Mouse (Mus musculus) heart, embryonic 14.5 days (tissue): ENCODE results near the gene Dock8. TPM values are rescaled to one million over a fixed set of nuclear protein-coding genes. Genes with fewer than 3 reads are reported as not detected.

Experiments
- ATAC-seq: fragments of 200-750 bp; cut with Nextera tagmentation; 2 replicates; pipeline ENCODE4 v1.8.0; 2017; ENCODE audit warnings: low read depth, moderate TSS enrichment; ENCODE audit not compliant: insufficient number of reproducible peaks, insufficient read depth, low FRiP score
- H3K27ac ChIP-seq, 2 experiments: fragments of 200-500 bp in 1 of 2; fragments of 300-500 bp in 1 of 2; sonication (generic) in 1 of 2; replicated peaks in 1 of 2; 2 replicates each; pipeline ENCODE4 v1.5.1; 2012 to 2014; ENCODE audit warnings: low read depth in 2 of 2, low read length in 2 of 2, control low read depth in 1 of 2, mild to moderate bottlenecking in 1 of 2, mixed read lengths in 1 of 2; ENCODE audit not compliant: control insufficient read depth in 1 of 2, insufficient read depth in 1 of 2
- H3K27me3 ChIP-seq: fragments of 300-500 bp; sonication (generic); 2 replicates; pipeline ENCODE4 v1.6.1; 2014; ENCODE audit warnings: mild to moderate bottlenecking, low read length, control low read depth; ENCODE audit not compliant: control insufficient read depth, insufficient read depth
- H3K36me3 ChIP-seq: fragments of 300-500 bp; sonication (generic); 2 replicates; pipeline ENCODE4 v1.6.1; 2014; ENCODE audit warnings: mild to moderate bottlenecking, control low read depth, low read length, mixed read lengths; ENCODE audit not compliant: control insufficient read depth, insufficient read depth
- H3K4me1 ChIP-seq, 2 experiments: fragments of 200-500 bp in 1 of 2; fragments of 300-500 bp in 1 of 2; sonication (generic) in 1 of 2; 2 replicates each; pipeline ENCODE4 v1.6.1; 2012 to 2014; ENCODE audit warnings: low read length in 2 of 2, control low read depth in 1 of 2, mixed read lengths in 1 of 2; ENCODE audit not compliant: control insufficient read depth in 2 of 2, insufficient read depth in 2 of 2
- H3K4me2 ChIP-seq: fragments of 300-500 bp; sonication (generic); 2 replicates; pipeline ENCODE4 v1.6.1; 2014; ENCODE audit warnings: mild to moderate bottlenecking, low read length
- H3K4me3 ChIP-seq, 2 experiments: fragments of 200-500 bp in 1 of 2; fragments of 300-500 bp in 1 of 2; sonication (generic) in 1 of 2; 2 replicates each; pipeline ENCODE4 v1.5.1; 2012 to 2014; ENCODE audit warnings: low read length in 2 of 2, mild to moderate bottlenecking in 2 of 2, control low read depth in 1 of 2, low read depth in 1 of 2, moderate library complexity in 1 of 2; ENCODE audit not compliant: control insufficient read depth in 1 of 2, insufficient read depth in 1 of 2
- H3K9ac ChIP-seq: fragments of 300-500 bp; sonication (generic); 2 replicates; pipeline ENCODE4 v1.6.1; 2014; ENCODE audit warnings: mild to moderate bottlenecking, low read length
- H3K9me3 ChIP-seq: fragments of 300-500 bp; sonication (generic); 2 replicates; pipeline ENCODE4 v1.6.1; 2016; ENCODE audit warnings: low read length, control low read depth; ENCODE audit not compliant: control insufficient read depth
- WGBS: fragments of 180-500 bp; shearing (Covaris S2); extraction: QIAGEN DNeasy Blood & Tissue Kit; methylation state at CpG from one replicate; pipeline ENCODE4 v1.1.7; 2014; 5-methylcytosine and 5-hydroxymethylcytosine counted together
- polyA plus RNA-seq: library from polyadenylated mRNA; unstranded; fragments of >200 nt; fragmentation: Nextera tagmentation; extraction: Ambion mirVana; gene quantifications from 2 replicates; pipeline ENCODE4 v1.2.1, GENCODE M21; 2014

Gene Dock8
- polyA plus RNA-seq, 1 experiment from 2014 or later = 4.6 TPM

DNA sequence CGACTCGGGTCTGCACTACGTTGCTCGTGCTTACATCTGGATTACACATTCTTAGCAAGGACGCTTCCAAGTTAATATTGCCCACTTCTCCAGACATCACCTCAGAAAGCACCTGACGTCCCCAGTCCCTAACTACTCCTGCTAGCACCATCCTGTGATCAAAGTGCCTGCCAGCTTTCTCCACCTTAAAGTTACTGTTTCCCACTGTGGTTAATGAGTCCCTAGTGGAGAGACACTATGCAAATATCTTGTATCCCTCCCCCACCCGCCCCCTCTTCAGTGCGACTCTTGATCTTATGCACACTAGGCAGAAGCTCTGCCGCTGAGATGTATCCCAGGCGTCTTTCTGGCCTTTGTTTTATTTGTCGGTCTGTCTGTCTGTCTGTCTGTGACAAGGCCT, 21.3 kb upstream of the Dock8 start:
- ATAC-seq = no peak
- 67% methylated on average over 11 of the region's 11 CpGs for WGBS
- no peak overlapping the region for H3K4me2 ChIP-seq
- H3K4me3 ChIP-seq = no peak overlapping the region
- H3K4me1 ChIP-seq = no peaks in the 10 kb centered on the region
- H3K36me3 ChIP-seq = no peaks in the 10 kb centered on the region
- H3K27ac ChIP-seq = no peak overlapping the region
- no peaks in the 10 kb centered on the region for H3K9me3 ChIP-seq
- H3K9ac ChIP-seq = no peak overlapping the region
- no peaks in the 10 kb centered on the region for H3K27me3 ChIP-seq

DNA sequence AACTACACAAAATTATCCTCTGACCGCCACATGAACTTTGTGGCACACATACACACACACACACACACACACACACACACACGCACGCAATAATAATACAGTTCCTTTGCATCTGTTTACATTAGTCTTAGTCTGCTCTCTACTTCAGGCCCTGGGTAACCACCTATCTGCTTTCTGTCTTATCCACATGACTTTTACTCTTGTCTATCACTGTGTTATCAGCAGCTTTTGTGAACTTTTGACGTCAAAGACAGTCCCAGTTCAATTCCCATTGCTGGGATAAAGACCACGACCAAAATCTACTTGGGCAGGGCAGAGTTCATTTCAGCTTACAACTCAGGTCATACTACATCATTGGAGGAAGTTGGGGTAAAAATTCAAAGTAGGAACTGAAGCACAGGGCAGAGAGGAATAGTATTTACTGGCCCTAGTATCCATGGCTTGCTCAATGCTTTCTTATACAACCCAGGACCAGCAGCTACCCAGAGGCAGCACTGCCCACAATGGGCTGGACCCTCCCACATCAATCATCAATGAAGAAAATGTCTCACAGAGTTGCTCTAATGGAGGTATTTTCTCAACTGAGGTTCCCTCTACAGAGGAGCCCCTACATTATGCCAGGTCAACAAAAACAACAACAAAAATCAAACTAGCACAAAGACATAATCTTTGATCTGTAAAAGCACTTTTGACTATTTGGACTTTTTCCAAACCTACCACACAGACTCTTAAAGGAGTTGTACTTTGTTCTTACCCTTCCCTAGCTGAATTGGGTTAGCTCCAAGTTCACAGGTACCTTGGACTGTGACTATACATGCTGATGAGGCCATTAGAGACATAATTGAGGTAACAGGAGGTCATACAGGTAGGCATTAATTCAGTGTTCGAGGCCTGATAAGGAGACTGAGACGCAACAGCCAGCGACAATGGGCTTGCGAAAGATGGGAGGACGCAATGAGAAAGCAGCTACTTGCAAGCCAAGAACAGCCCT, 20.2 kb upstream of the Dock8 start:
- Histone ChIP-seq H3K36me3 (no peaks in the 10 kb centered on the region), H3K4me3 (no peak overlapping the region), H3K4me2 (no peak overlapping the region), H3K9ac (no peak overlapping the region), H3K9me3 (no peaks in the 10 kb centered on the region), H3K4me1 (no peaks in the 10 kb centered on the region), H3K27ac (no peak overlapping the region), H3K27me3 (no peaks in the 10 kb centered on the region)
- WGBS = 75% methylated on average over 10 of the region's 10 CpGs
- ATAC-seq = no peak

DNA sequence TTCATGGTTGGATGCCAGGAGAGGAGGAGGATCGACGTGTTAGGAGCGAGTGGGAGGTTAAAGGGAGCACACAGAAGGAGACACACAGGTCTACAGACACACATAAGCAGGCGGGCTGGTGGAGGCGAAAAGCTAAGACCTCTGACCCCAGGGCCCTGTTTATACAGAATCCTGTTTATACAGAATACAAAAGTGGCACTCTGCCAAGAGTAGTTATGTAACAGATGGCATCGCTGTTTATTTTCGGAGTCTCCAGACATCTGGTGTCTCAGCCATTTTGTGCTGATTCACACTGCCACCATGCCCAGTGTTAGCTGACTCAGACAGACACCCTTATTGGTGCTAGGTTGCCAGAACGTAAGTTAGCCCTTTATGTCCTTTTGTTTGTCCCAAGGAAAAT, 18.0 kb upstream of the Dock8 start:
- H3K27ac ChIP-seq = no peak overlapping the region
- ATAC-seq = no peak
- no peaks in the 10 kb centered on the region for H3K4me1 ChIP-seq
- no peaks in the 10 kb centered on the region for H3K9me3 ChIP-seq
- WGBS = 76% methylated on average over 8 of the region's 8 CpGs
- H3K4me3 ChIP-seq = no peak overlapping the region
- no peaks in the 10 kb centered on the region for H3K27me3 ChIP-seq
- H3K9ac ChIP-seq = no peak overlapping the region
- H3K36me3 ChIP-seq = no peaks in the 10 kb centered on the region
- no peak overlapping the region for H3K4me2 ChIP-seq

DNA sequence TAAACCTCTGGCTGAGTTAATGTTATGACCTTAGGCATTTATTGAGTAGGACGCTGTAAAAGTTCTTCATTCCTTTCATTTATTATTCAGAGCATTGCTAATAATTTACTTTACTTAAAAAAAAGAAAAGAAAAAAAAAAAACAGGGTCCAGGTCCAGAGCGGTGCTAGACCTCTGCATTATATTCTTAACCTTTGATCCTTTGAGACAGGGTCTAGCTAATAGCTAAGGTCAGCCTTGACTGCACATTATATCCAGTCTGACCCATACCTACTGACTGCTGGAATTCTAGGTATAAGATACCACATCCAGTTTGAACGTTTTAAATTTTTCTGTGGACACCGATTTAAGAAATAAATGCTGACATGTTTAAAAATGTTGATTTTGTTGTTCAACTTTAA, 16.3 kb upstream of the Dock8 start:
- 79% methylated on average over 4 of the region's 4 CpGs for WGBS
- ATAC-seq = no peak
- H3K4me2 ChIP-seq = no peak overlapping the region
- H3K4me1 ChIP-seq = peaks cover 2 to 3% of the 10 kb centered on the region in 2 experiments; a peak in 2 of 4 replicates
- no peaks in the 10 kb centered on the region for H3K9me3 ChIP-seq
- H3K36me3 ChIP-seq = no peaks in the 10 kb centered on the region
- no peaks in the 10 kb centered on the region for H3K27me3 ChIP-seq
- H3K27ac ChIP-seq = no peak overlapping the region
- no peak overlapping the region for H3K4me3 ChIP-seq
- H3K9ac ChIP-seq = no peak overlapping the region

DNA sequence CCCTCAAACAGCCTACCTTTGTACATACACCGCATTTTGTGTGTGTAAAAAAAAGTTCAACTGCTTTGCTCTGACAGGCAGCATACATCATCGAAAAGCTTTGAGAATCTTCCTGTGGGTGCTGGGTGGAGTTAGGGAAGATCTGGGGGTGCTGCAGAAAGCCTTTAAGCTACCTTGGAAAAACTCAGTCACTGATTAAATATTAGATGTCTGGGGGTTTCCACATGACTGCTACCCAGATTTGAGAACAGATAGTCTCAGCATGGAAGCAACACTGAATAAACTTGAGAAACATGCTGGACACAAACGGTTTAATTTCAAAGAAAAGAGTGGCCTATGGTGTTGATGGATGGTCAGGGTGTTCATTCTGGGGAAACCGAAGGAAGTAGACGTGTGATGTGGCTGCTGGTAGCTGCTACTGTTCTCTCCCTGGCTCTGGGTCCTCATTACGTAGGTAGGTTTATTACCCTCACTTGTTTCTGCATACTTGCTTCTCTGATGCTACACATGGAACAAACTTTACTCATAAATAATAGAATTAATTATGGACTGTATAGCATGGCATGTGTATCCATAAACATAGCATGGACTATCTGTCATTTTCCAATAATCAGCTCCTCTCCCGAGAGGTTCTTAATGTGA, 15.4 kb upstream of the Dock8 start:
- no peak for ATAC-seq
- Histone ChIP-seq H3K4me1 (peaks cover 4 to 6% of the 10 kb centered on the region in 2 experiments; a peak in 2 of 4 replicates), H3K27ac (no peak overlapping the region), H3K9me3 (no peaks in the 10 kb centered on the region), H3K4me2 (no peak overlapping the region), H3K4me3 (no peak overlapping the region), H3K27me3 (no peaks in the 10 kb centered on the region), H3K36me3 (no peaks in the 10 kb centered on the region), H3K9ac (no peak overlapping the region)
- 73% methylated on average over 7 of the region's 7 CpGs for WGBS

DNA sequence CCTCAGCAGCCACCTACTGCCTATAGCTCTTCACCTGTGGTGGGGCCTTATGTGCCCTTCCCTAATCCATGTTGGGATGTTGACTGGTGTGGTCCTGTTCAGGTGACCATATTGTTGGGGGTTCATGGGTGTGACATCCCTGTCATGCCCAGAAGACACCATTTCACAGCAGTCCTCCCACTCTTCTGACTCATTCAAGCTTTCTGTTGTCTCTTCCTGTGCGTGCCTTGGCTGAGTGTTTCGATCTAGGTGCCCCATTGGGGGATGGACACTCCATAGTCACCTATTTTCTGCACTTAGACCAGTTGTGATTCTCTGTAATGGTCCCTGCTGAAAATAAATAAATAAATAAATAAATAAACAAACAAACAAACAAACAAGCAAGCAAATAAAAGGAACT, 14.3 kb upstream of the Dock8 start:
- no peak overlapping the region for H3K9ac ChIP-seq
- H3K4me2 ChIP-seq = no peak overlapping the region
- no peak overlapping the region for H3K27ac ChIP-seq
- WGBS = 81% methylated on average over 2 of the region's 2 CpGs
- H3K4me3 ChIP-seq = no peak overlapping the region
- no peaks in the 10 kb centered on the region for H3K27me3 ChIP-seq
- no peaks in the 10 kb centered on the region for H3K36me3 ChIP-seq
- ATAC-seq = no peak
- H3K4me1 ChIP-seq = peaks cover 4 to 6% of the 10 kb centered on the region in 2 experiments; a peak in 2 of 4 replicates
- H3K9me3 ChIP-seq = no peaks in the 10 kb centered on the region

DNA sequence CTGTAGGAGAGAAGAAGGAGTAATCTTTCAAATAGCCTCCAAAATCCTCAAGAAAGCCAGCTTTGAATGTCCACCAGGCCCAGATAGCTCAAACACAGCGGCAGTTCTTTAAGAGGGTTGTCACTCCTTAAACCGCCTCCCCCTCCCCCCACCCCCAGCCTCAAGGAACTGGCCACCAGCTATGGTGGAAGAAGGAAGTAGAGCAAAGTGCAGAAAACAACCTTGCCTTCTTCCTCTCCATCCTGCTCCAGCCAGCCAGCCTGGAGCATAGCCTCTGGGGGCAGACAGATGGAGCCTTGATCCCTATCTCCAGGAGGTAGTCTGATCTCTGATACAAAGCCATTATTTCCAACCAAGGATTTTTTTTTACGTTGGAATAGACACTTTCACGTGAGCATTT, 12.0 kb upstream of the Dock8 start:
- Histone ChIP-seq H3K9ac (no peak overlapping the region), H3K36me3 (no peaks in the 10 kb centered on the region), H3K4me2 (no peak overlapping the region), H3K27me3 (no peaks in the 10 kb centered on the region), H3K9me3 (no peaks in the 10 kb centered on the region), H3K27ac (no peak overlapping the region), H3K4me1 (peaks cover 4 to 6% of the 10 kb centered on the region in 2 experiments; a peak in 2 of 4 replicates), H3K4me3 (no peak overlapping the region)
- no peak for ATAC-seq
- WGBS = 66% methylated on average over 4 of the region's 4 CpGs
